Mouse (Mus musculus) forebrain, embryonic 14.5 days (tissue): ENCODE data around the gene St3gal3. TPM values are rescaled to one million over a fixed set of nuclear protein-coding genes. Genes with fewer than 3 reads are reported as not detected.
A peak's percentile ranks its signal among the peaks of the same experiment; 100 is the strongest.

Experiments used
- ATAC-seq: fragments of 200-750 bp; cut with Nextera tagmentation; 2 replicates; pipeline ENCODE4 v1.8.0; 2017; ENCODE audit warnings: mild to moderate bottlenecking, moderate library complexity
- DNase-seq: peaks from one replicate; pipeline ENCODE4 v3.0.0-alpha.2; 2015; ENCODE audit warnings: low spot score
- H3K27ac ChIP-seq: fragments of 300-500 bp; sonication (generic); 2 replicates; pipeline ENCODE4 v1.5.1; 2014; ENCODE audit warnings: low read depth, mild to moderate bottlenecking, control low read depth, low read length, moderate library complexity
- H3K27me3 ChIP-seq: fragments of 300-500 bp; sonication (generic); replicated peaks from 2 replicates; pipeline ENCODE4 v1.6.1; 2014; ENCODE audit warnings: low read length, control low read depth, mixed read lengths; ENCODE audit not compliant: control insufficient read depth, insufficient read depth
- H3K36me3 ChIP-seq: fragments of 300-500 bp; sonication (generic); 2 replicates; pipeline ENCODE4 v1.6.1; 2014; ENCODE audit warnings: low read length, control low read depth; ENCODE audit not compliant: control insufficient read depth, insufficient read depth
- H3K4me1 ChIP-seq: fragments of 300-500 bp; sonication (generic); 2 replicates; pipeline ENCODE4 v1.6.1; 2014; ENCODE audit warnings: antibody characterized with exemption, low read length, control low read depth; ENCODE audit not compliant: control insufficient read depth, insufficient read depth
- H3K4me2 ChIP-seq: fragments of 300-500 bp; sonication (generic); 2 replicates; pipeline ENCODE4 v1.6.1; 2014; ENCODE audit warnings: mild to moderate bottlenecking, control low read depth, low read length
- H3K4me3 ChIP-seq: fragments of 300-500 bp; sonication (generic); 2 replicates; pipeline ENCODE4 v1.5.1; 2014; ENCODE audit warnings: low read depth, low read length, control low read depth
- H3K9ac ChIP-seq: fragments of 300-500 bp; sonication (generic); 2 replicates; pipeline ENCODE4 v1.6.1; 2014; ENCODE audit warnings: mild to moderate bottlenecking, low read length, control low read depth, moderate library complexity
- H3K9me3 ChIP-seq: fragments of 300-500 bp; sonication (generic); replicated peaks from 2 replicates; pipeline ENCODE4 v1.6.1; 2016; ENCODE audit warnings: low read length, control low read depth, mixed read lengths; ENCODE audit not compliant: control insufficient read depth
- WGBS: fragments of 180-500 bp; shearing (Covaris S2); extraction: QIAGEN DNeasy Blood & Tissue Kit; methylation state at CpG from one replicate; pipeline ENCODE4 v1.1.7; 2014; 5-methylcytosine and 5-hydroxymethylcytosine counted together
- polyA plus RNA-seq: library from polyadenylated mRNA; unstranded; fragments of >200 nt; fragmentation: Nextera tagmentation; extraction: Ambion mirVana; gene quantifications from 2 replicates; pipeline ENCODE4 v1.2.1, GENCODE M21; 2014

Gene St3gal3
- polyA plus RNA-seq, 1 experiment from 2014 or later: 11.3 TPM

DNA sequence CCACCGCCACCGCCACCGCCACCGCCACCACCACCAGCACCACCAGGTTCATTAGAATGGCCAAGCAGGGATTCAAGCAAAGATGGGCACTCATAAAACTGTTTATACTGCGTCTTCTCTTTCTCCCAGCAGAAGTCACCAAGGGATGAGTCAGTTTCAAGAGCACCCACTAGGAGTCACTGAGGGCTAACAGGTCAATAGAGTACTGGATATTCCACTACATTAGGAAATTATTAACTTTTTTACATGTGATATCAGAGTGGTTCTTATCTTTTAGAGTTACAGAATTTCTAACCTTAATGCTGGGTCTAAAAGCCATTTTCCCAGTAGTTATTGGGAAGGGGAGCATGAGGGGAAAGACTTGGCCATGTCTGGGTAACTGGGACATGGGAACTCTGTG is 197.8 kb downstream of the St3gal3 start:
- ATAC-seq (no peak), DNase-seq (no peak)
- no peak overlapping the region for H3K4me2 ChIP-seq
- WGBS: 95% methylated on average over 5 of the region's 5 CpGs
- no peaks in the 10 kb centered on the region for H3K9me3 ChIP-seq
- no peaks in the 10 kb centered on the region for H3K4me1 ChIP-seq
- H3K27me3 ChIP-seq: no peaks in the 10 kb centered on the region
- no peak overlapping the region for H3K9ac ChIP-seq
- H3K27ac ChIP-seq: no peak overlapping the region
- 0 out of 2 replicates have a peak, but pooled peaks cover 3% of the 10 kb centered on the region for H3K36me3 ChIP-seq
- H3K4me3 ChIP-seq: no peak overlapping the region

DNA sequence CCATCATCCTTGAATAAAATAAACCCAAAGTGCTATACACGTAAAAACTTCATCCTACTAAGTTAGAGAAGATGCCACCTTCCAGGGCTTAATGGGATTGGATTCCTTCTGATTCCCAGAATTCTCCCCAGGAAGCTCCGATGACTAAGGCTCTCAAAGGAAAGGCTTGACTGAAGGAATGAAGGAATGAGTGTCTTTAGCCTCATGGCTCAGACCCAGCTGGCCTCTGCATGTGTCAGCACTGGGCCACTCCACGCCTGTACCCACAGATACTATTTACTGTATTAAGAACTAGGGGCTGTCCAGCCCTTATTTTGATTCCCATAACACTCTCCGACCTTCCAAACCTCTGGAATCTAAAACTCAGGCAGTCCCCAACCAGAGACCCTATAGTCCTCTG is 200.6 kb downstream of the St3gal3 start:
- ATAC-seq (no peak), DNase-seq (no peak)
- Histone ChIP-seq H3K9ac (no peak overlapping the region), H3K4me1 (peaks cover 5% of the 10 kb centered on the region), H3K9me3 (no peaks in the 10 kb centered on the region), H3K4me2 (no peak overlapping the region), H3K4me3 (no peak overlapping the region), H3K36me3 (0 out of 2 replicates have a peak, but pooled peaks cover 6% of the 10 kb centered on the region), H3K27me3 (peaks cover 14% of the 10 kb centered on the region), H3K27ac (no peak overlapping the region)
- WGBS: 90% methylated on average over 4 of the region's 4 CpGs

DNA sequence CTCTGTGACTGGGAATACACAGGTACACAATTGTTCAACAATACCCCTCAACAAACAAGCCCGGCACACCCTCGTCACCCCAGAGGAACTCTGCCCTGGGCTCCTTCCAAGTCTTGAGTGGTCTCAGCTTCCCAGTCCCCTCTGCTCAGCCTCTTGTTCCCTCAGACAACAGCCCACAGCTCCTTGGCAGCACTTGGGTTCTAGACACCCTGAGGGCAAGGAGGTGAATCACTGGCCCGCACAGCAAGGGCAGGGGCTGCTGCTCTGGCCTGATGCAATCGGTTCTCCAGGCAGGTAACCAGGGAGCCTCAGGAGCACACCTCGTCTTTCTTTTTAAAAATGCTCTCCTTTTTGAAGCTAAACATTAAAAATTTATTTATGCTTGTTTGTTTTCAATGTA is 201.5 kb downstream of the St3gal3 start:
- DNase-seq (no peak), ATAC-seq (no peak)
- no peak overlapping the region for H3K9ac ChIP-seq
- 82% methylated on average over 5 of the region's 5 CpGs for WGBS
- no peaks in the 10 kb centered on the region for H3K9me3 ChIP-seq
- no peak overlapping the region for H3K4me3 ChIP-seq
- no peak overlapping the region for H3K27ac ChIP-seq
- no peak overlapping the region for H3K4me2 ChIP-seq
- peaks cover 10% of the 10 kb centered on the region for H3K4me1 ChIP-seq
- H3K36me3 ChIP-seq: 0 out of 2 replicates have a peak, but pooled peaks cover 6% of the 10 kb centered on the region
- H3K27me3 ChIP-seq: peaks cover 20% of the 10 kb centered on the region

DNA sequence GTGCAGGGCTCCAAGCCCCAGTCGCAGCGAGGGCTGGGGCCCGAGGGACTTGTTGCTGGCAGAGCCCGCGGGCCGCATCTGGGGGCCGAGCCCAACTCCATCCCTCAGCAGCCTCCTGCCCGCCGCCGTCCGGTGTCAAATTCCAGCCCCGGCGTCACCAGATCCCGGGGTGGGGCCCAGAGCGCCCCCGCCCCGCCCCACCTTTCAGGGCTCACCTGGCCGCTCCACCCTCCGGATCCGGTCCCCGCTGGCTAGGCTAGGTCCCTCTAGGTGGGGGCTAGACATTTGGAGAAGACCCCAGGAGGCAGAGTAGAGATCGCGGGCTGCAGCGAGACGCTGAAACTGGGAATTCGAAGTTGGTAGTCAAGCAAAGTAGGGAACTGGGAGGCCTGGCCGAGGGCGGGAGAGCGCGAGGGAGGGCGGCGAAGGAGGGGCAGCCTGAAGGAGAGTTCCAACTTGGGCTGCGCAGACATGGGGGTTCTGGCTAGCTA is 205.3 kb downstream of the St3gal3 start, which contains the start of gene Artn:
Gene Artn (minus strand): TSS at position 373 of the 491 bp plus-strand sequence.
- peak within 1 kb of the TSS; percentile 50 for H3K9ac ChIP-seq
- no peak for ATAC-seq
- 0 out of 2 replicates have a peak, but pooled peaks cover 6% of the 10 kb centered on the region for H3K36me3 ChIP-seq
- H3K4me2 ChIP-seq: peak within 1 kb of the TSS; percentile 48
- peaks cover 10% of the 10 kb centered on the region for H3K4me1 ChIP-seq
- H3K9me3 ChIP-seq: no peaks in the 10 kb centered on the region
- peaks cover 48% of the 10 kb centered on the region for H3K27me3 ChIP-seq
- H3K4me3 ChIP-seq: peak within 1 kb of the TSS; percentile 17
- DNase-seq: no peak
- WGBS: under 1% methylated on average over 33 of the region's 33 CpGs
- no peak within 1 kb of the TSS for H3K27ac ChIP-seq

DNA sequence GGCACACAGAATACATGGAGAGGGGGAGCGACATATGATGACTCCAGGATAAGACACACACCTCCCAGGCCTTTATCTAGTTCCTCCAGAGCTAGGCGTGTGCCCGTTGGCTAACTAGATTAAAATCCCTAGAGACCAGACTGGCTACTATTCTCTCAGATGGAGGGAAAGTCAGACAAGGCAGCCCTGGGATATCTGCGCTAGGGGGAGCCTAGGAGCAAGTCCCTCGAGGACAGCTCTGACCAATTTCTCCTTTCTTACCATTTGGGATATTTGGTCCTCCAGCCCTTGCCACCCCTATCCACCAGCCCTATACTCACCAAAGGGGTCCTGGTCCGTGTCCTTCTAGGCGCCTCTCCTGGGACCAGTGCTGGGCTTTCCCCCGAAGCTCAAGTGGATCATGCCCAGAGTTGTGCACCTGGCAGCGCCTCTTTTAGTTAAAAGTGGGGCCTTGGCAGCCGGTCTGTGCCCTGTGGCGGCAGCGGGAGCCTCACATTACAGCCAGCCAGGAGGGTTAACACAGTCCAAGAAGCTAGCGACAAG is 205.9 kb downstream of the St3gal3 start:
- 1% methylated on average over 13 of the region's 13 CpGs for WGBS
- no peak overlapping the region for H3K4me3 ChIP-seq
- H3K4me2 ChIP-seq: peak overlapping the region; percentile 48
- H3K9ac ChIP-seq: peak overlapping the region; percentile 50; the same call in 1 of the 2 replicates
- H3K36me3 ChIP-seq: 0 out of 2 replicates have a peak, but pooled peaks cover 6% of the 10 kb centered on the region
- ATAC-seq (0 out of 2 replicates have a peak, but pooled peaks have one; percentile 17), DNase-seq (peak; percentile 63)
- peaks cover 48% of the 10 kb centered on the region for H3K27me3 ChIP-seq
- no peaks in the 10 kb centered on the region for H3K9me3 ChIP-seq
- H3K27ac ChIP-seq: no peak overlapping the region
- H3K4me1 ChIP-seq: peaks cover 10% of the 10 kb centered on the region

DNA sequence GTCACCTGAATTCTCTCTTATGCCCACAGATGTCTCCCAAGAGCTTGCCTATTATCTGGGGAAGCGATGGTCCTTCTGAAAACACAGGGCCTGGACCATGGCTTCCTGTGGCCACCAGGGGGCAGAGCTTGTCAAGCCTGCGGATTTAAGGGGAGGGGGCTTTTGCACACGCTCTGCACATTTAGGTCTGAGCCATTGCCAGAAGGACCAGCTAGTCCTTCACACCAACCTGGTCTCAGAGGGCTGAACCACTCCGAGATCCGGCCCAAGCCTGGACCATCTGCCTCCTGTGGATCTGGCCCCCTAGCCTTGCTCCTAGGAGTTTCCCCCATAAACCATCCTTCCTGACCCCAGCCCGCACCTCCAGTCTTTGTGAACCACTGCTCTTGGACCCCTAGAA is 206.5 kb downstream of the St3gal3 start:
- no peak overlapping the region for H3K9ac ChIP-seq
- peaks cover 10% of the 10 kb centered on the region for H3K4me1 ChIP-seq
- 0 out of 2 replicates have a peak, but pooled peaks cover 6% of the 10 kb centered on the region for H3K36me3 ChIP-seq
- 16% methylated on average over 6 of the region's 6 CpGs for WGBS
- peak; percentile 54; the same call in 1 of the 2 replicates for ATAC-seq
- no peak overlapping the region for H3K4me2 ChIP-seq
- DNase-seq: peak; percentile 80
- no peak overlapping the region for H3K27ac ChIP-seq
- peaks cover 48% of the 10 kb centered on the region for H3K27me3 ChIP-seq
- no peaks in the 10 kb centered on the region for H3K9me3 ChIP-seq
- no peak overlapping the region for H3K4me3 ChIP-seq

DNA sequence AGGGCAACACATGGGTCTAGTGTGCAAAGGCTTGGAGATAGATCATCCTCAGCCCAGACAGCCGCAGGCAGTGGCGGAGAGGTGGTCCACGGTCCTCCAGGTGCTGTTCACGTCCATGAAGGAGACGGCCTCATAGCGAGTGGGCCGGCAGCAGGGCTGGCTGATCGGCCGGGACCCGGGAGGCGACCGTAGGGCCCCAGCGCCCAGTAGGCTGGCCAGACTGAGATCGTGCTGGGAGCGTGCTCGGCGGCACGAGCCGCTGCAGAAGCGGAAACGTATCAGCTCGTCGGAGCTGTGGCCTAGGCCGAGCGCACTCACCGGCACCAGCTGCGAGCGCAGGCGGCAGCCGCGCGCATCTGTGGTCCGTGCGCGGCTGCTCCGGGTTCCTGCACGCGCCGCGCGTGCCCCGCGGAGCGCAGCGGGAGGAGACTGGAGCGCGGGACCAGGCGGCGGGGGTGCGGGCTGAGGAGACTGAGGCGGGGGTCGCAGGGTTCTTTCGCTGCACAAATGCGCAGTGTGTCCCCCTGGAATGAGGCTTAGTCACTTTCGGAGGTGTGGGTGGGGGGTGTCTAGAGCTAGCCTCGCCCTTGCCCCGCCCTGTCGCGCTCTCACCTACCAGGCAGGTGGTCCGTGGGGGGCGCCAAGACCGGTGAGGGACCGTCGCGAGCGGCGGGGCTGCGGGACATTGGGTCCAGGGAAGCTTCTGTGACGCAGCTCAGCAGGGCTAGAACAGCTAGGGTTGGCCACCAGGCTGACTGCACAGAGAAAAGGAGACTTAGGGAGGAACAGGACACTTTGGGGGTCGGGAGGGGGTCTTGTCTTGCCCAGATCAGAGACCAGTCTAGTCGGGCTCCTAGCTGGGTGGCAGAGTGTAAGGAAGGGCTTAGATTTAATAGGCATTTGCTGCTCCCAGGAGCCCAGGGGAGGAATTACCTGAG is 207.9 kb downstream of the St3gal3 start:
- WGBS: under 1% methylated on average over 69 of the region's 71 CpGs
- Histone ChIP-seq H3K36me3 (0 out of 2 replicates have a peak, but pooled peaks cover 1% of the 10 kb centered on the region), H3K4me1 (peaks cover 10% of the 10 kb centered on the region), H3K27me3 (peaks cover 48% of the 10 kb centered on the region), H3K27ac (no peak overlapping the region), H3K9ac (peak overlapping the region; percentile 65), H3K4me2 (peak overlapping the region; percentile 84), H3K9me3 (no peaks in the 10 kb centered on the region), H3K4me3 (peak overlapping the region; percentile 44)
- ATAC-seq: peak; percentile 78
- DNase-seq: peak; percentile 74

DNA sequence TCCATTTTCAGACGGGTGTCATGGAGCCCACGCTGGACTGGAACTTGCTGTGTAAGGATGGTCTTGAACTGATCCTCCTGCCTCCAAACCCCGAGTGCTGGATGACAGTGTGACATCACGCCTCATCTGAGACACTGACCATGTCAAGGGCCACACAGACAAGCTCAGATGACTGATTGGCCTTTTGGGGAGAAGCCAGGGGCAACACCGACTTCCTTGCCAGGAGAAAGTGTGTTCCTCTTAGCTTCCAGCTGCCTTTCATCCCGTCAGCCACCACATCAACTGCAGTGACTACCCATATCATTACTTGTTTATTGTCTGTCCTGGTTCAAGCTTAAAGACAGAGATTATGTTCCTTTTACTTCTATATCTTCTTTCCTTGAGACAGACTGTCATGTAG is 209.8 kb downstream of the St3gal3 start:
- H3K27me3 ChIP-seq: peaks cover 42% of the 10 kb centered on the region
- WGBS: 75% methylated on average over 4 of the region's 6 CpGs
- H3K27ac ChIP-seq: no peak overlapping the region
- no peak for DNase-seq
- peaks cover 10% of the 10 kb centered on the region for H3K4me1 ChIP-seq
- H3K4me3 ChIP-seq: no peak overlapping the region
- no peak overlapping the region for H3K9ac ChIP-seq
- no peak overlapping the region for H3K4me2 ChIP-seq
- no peaks in the 10 kb centered on the region for H3K9me3 ChIP-seq
- no peak for ATAC-seq
- no peaks in the 10 kb centered on the region for H3K36me3 ChIP-seq
